Mouse (Mus musculus) bone marrow, adult 2 months (tissue): ENCODE data around the gene Adap2.

Experiments used
- CTCF ChIP-seq: fragments of 200-500 bp; IDR thresholded peaks from 2 replicates; pipeline ENCODE4 v1.5.1; 2011; ENCODE audit warnings: low read length, control low read depth; ENCODE audit not compliant: control insufficient read depth, insufficient read depth
- POLR2A ChIP-seq: fragments of 200-500 bp; IDR thresholded peaks from 2 replicates; pipeline ENCODE4 v1.6.1; 2011; ENCODE audit warnings: low read depth, mild to moderate bottlenecking, control low read depth, low read length, borderline replicate concordance; ENCODE audit not compliant: control insufficient read depth

GRCm38 (mm10) chr11:80176911-80177895 is 23.3 kb downstream of the Adap2 start:
- TF ChIP-seq CTCF (no peak), POLR2A (no peak)
